Mouse (Mus musculus) forebrain, embryonic 12.5 days (tissue): ENCODE results near the gene Svopl. TPM values are rescaled to one million over a fixed set of nuclear protein-coding genes. Genes with fewer than 3 reads are reported as not detected.

ENCODE experiments used
- ATAC-seq: fragments of 200-750 bp; cut with Nextera tagmentation; 2 replicates; pipeline ENCODE4 v1.8.0; 2017; ENCODE audit warnings: moderate TSS enrichment; ENCODE audit not compliant: low FRiP score
- H3K27ac ChIP-seq: fragments of 300-500 bp; sonication (generic); 2 replicates; pipeline ENCODE4 v1.5.1; 2016; ENCODE audit warnings: mild to moderate bottlenecking
- H3K27me3 ChIP-seq: fragments of 300-500 bp; sonication (generic); 2 replicates; pipeline ENCODE4 v1.6.1; 2016; ENCODE audit warnings: mild to moderate bottlenecking
- H3K36me3 ChIP-seq: fragments of 300-500 bp; sonication (generic); replicated peaks from 2 replicates; pipeline ENCODE4 v1.6.1; 2016; ENCODE audit warnings: mild to moderate bottlenecking
- H3K4me1 ChIP-seq: fragments of 300-500 bp; sonication (generic); 2 replicates; pipeline ENCODE4 v1.6.1; 2016
- H3K4me2 ChIP-seq: fragments of 300-500 bp; sonication (generic); 2 replicates; pipeline ENCODE4 v1.6.1; 2016; ENCODE audit warnings: mild to moderate bottlenecking, moderate library complexity
- H3K4me3 ChIP-seq: fragments of 300-500 bp; sonication (generic); replicated peaks from 2 replicates; pipeline ENCODE4 v1.5.1; 2016; ENCODE audit warnings: mild to moderate bottlenecking
- H3K9ac ChIP-seq: fragments of 300-500 bp; sonication (generic); 2 replicates; pipeline ENCODE4 v1.6.1; 2016; ENCODE audit warnings: mild to moderate bottlenecking
- H3K9me3 ChIP-seq: fragments of 300-500 bp; sonication (generic); 2 replicates; pipeline ENCODE4 v1.6.1; 2016
- WGBS: fragments of 180-500 bp; shearing (Covaris S2); methylation state at CpG from one replicate; pipeline ENCODE4 v1.1.7; 2016; 5-methylcytosine and 5-hydroxymethylcytosine counted together
- polyA plus RNA-seq: library from polyadenylated mRNA; unstranded; fragments of >200 nt; fragmentation: Nextera tagmentation; extraction: Ambion mirVana; gene quantifications from 2 replicates; pipeline ENCODE4 v1.2.1, GENCODE M21; 2016

The Svopl gene
- polyA plus RNA-seq, 1 experiment from 2014 or later, result 1.1 TPM

GRCm38 (mm10) chr6:38065122-38065500 lies 18.3 kb upstream of the Svopl start:
- H3K4me1 ChIP-seq, result no peaks in the 10 kb centered on the region
- H3K9ac ChIP-seq, result no peak overlapping the region
- no peaks in the 10 kb centered on the region for H3K36me3 ChIP-seq
- H3K27ac ChIP-seq, result no peak overlapping the region
- H3K4me2 ChIP-seq, result no peak overlapping the region
- no peaks in the 10 kb centered on the region for H3K27me3 ChIP-seq
- no peaks in the 10 kb centered on the region for H3K9me3 ChIP-seq
- ATAC-seq, result no peak
- H3K4me3 ChIP-seq, result no peak overlapping the region
- WGBS, result 83% methylated on average over 3 of the region's 3 CpGs

GRCm38 (mm10) chr6:38064621-38065020 lies 17.8 kb upstream of the Svopl start:
- 63% methylated on average over 2 of the region's 2 CpGs for WGBS
- Histone ChIP-seq H3K4me1 (no peaks in the 10 kb centered on the region), H3K27me3 (no peaks in the 10 kb centered on the region), H3K27ac (no peak overlapping the region), H3K36me3 (no peaks in the 10 kb centered on the region), H3K9me3 (no peaks in the 10 kb centered on the region), H3K9ac (no peak overlapping the region), H3K4me2 (no peak overlapping the region), H3K4me3 (no peak overlapping the region)
- no peak for ATAC-seq

- no peaks in the 10 kb centered on the region for H3K36me3 ChIP-seq
- no peak overlapping the region for H3K4me3 ChIP-seq
- H3K4me1 ChIP-seq, result no peaks in the 10 kb centered on the region
- H3K27me3 ChIP-seq, result no peaks in the 10 kb centered on the region
- H3K9ac ChIP-seq, result no peak overlapping the region
- H3K27ac ChIP-seq, result no peak overlapping the region
- 49% methylated on average over 5 of the region's 5 CpGs for WGBS
- no peaks in the 10 kb centered on the region for H3K9me3 ChIP-seq
- no peak overlapping the region for H3K4me2 ChIP-seq
- no peak for ATAC-seq
Measured at GRCm38 (mm10) chr6:38058805-38059204, 12.0 kb upstream of the Svopl start.

- WGBS, result 83% methylated on average over 15 of the region's 15 CpGs
- Histone ChIP-seq H3K27ac (no peak overlapping the region), H3K27me3 (no peaks in the 10 kb centered on the region), H3K9ac (no peak overlapping the region), H3K4me2 (no peak overlapping the region), H3K9me3 (no peaks in the 10 kb centered on the region), H3K36me3 (no peaks in the 10 kb centered on the region), H3K4me1 (no peaks in the 10 kb centered on the region), H3K4me3 (no peak overlapping the region)
- ATAC-seq, result no peak
Measured at GRCm38 (mm10) chr6:38055471-38056330, 8.9 kb upstream of the Svopl start.

- WGBS, result 96% methylated on average over 6 of the region's 6 CpGs
- no peaks in the 10 kb centered on the region for H3K36me3 ChIP-seq
- H3K4me1 ChIP-seq, result peaks cover 11% of the 10 kb centered on the region; the same call in 1 of the 2 replicates
- H3K27ac ChIP-seq, result no peak overlapping the region
- no peaks in the 10 kb centered on the region for H3K9me3 ChIP-seq
- no peaks in the 10 kb centered on the region for H3K27me3 ChIP-seq
- no peak for ATAC-seq
- no peak overlapping the region for H3K9ac ChIP-seq
- H3K4me2 ChIP-seq, result no peak overlapping the region
- no peak overlapping the region for H3K4me3 ChIP-seq
Measured at GRCm38 (mm10) chr6:38049601-38050000, 2.8 kb upstream of the Svopl start.

- H3K4me3 ChIP-seq, result no peak overlapping the region
- peaks cover 11% of the 10 kb centered on the region; the same call in 1 of the 2 replicates for H3K4me1 ChIP-seq
- WGBS, result 70% methylated on average over 6 of the region's 6 CpGs
- H3K36me3 ChIP-seq, result no peaks in the 10 kb centered on the region
- no peak for ATAC-seq
- no peak overlapping the region for H3K9ac ChIP-seq
- no peaks in the 10 kb centered on the region for H3K9me3 ChIP-seq
- H3K4me2 ChIP-seq, result no peak overlapping the region
- no peaks in the 10 kb centered on the region for H3K27me3 ChIP-seq
- H3K27ac ChIP-seq, result no peak overlapping the region
Measured at GRCm38 (mm10) chr6:38048800-38049561, 2.2 kb upstream of the Svopl start.

- no peak overlapping the region for H3K9ac ChIP-seq
- ATAC-seq, result no peak
Measured at GRCm38 (mm10) chr6:38048003-38048402, 1.2 kb upstream of the Svopl start.

GRCm38 (mm10) chr6:38032801-38033566 lies 13.8 kb downstream of the Svopl start:
- no peaks in the 10 kb centered on the region for H3K27me3 ChIP-seq
- no peaks in the 10 kb centered on the region for H3K36me3 ChIP-seq
- H3K9me3 ChIP-seq, result no peaks in the 10 kb centered on the region
- no peak overlapping the region for H3K4me3 ChIP-seq
- no peak overlapping the region for H3K4me2 ChIP-seq
- ATAC-seq, result no peak
- no peak overlapping the region for H3K9ac ChIP-seq
- H3K4me1 ChIP-seq, result peaks cover 7% of the 10 kb centered on the region; the same call in 1 of the 2 replicates
- H3K27ac ChIP-seq, result no peak overlapping the region
- WGBS, result 68% methylated on average over 5 of the region's 5 CpGs

More at GRCm38 (mm10) chr6:38048003-38048402, 1.2 kb upstream of the Svopl start:
- Histone ChIP-seq H3K27me3 (no peaks in the 10 kb centered on the region), H3K27ac (no peak overlapping the region), H3K9me3 (no peaks in the 10 kb centered on the region), H3K4me3 (no peak overlapping the region), H3K36me3 (no peaks in the 10 kb centered on the region), H3K4me1 (peaks cover 11% of the 10 kb centered on the region; the same call in 1 of the 2 replicates), H3K4me2 (no peak overlapping the region)
- WGBS, result 71% methylated on average over 4 of the region's 4 CpGs

GRCm38 (mm10) chr6:38031924-38032540 lies 14.8 kb downstream of the Svopl start:
- H3K9me3 ChIP-seq, result no peaks in the 10 kb centered on the region
- H3K4me2 ChIP-seq, result no peak overlapping the region
- WGBS, result 64% methylated on average over 7 of the region's 7 CpGs
- H3K27ac ChIP-seq, result no peak overlapping the region
- H3K4me1 ChIP-seq, result peaks cover 7% of the 10 kb centered on the region; the same call in 1 of the 2 replicates
- H3K27me3 ChIP-seq, result no peaks in the 10 kb centered on the region
- no peaks in the 10 kb centered on the region for H3K36me3 ChIP-seq
- H3K9ac ChIP-seq, result no peak overlapping the region
- H3K4me3 ChIP-seq, result no peak overlapping the region
- no peak for ATAC-seq

- H3K4me1 ChIP-seq, result peaks cover 7% of the 10 kb centered on the region; the same call in 1 of the 2 replicates
- H3K4me2 ChIP-seq, result no peak overlapping the region
- no peak overlapping the region for H3K27ac ChIP-seq
- no peak overlapping the region for H3K9ac ChIP-seq
- no peak overlapping the region for H3K4me3 ChIP-seq
- H3K9me3 ChIP-seq, result no peaks in the 10 kb centered on the region
- 52% methylated on average over 2 of the region's 2 CpGs for WGBS
- no peak for ATAC-seq
- H3K36me3 ChIP-seq, result no peaks in the 10 kb centered on the region
- no peaks in the 10 kb centered on the region for H3K27me3 ChIP-seq
Measured at GRCm38 (mm10) chr6:38028205-38028604, 18.6 kb downstream of the Svopl start.

GRCm38 (mm10) chr6:38027771-38028170 lies 19.0 kb downstream of the Svopl start:
- WGBS, result 67% methylated on average over 1 of the region's 1 CpGs
- no peaks in the 10 kb centered on the region for H3K36me3 ChIP-seq
- no peak for ATAC-seq
- H3K4me3 ChIP-seq, result no peak overlapping the region
- no peak overlapping the region for H3K9ac ChIP-seq
- no peak overlapping the region for H3K27ac ChIP-seq
- H3K27me3 ChIP-seq, result no peaks in the 10 kb centered on the region
- H3K4me2 ChIP-seq, result no peak overlapping the region
- H3K4me1 ChIP-seq, result peaks cover 7% of the 10 kb centered on the region; the same call in 1 of the 2 replicates
- no peaks in the 10 kb centered on the region for H3K9me3 ChIP-seq

GRCm38 (mm10) chr6:38023284-38023683 lies 23.5 kb downstream of the Svopl start:
- no peaks in the 10 kb centered on the region for H3K36me3 ChIP-seq
- 62% methylated on average over 7 of the region's 7 CpGs for WGBS
- no peak for ATAC-seq
- no peaks in the 10 kb centered on the region for H3K4me1 ChIP-seq
- no peak overlapping the region for H3K4me3 ChIP-seq
- no peaks in the 10 kb centered on the region for H3K27me3 ChIP-seq
- H3K27ac ChIP-seq, result no peak overlapping the region
- no peak overlapping the region for H3K9ac ChIP-seq
- no peak overlapping the region for H3K4me2 ChIP-seq
- no peaks in the 10 kb centered on the region for H3K9me3 ChIP-seq
